Mouse (Mus musculus) lung, adult 2 months (tissue): ENCODE measurements around the gene Ptov1. TPM values are rescaled to one million over a fixed set of nuclear protein-coding genes. Genes with fewer than 3 reads are reported as not detected.

Experiments used
- DNase-seq: peaks from one replicate; pipeline ENCODE4 v3.0.0; 2022
- H3K4me1 ChIP-seq: fragments of 200-500 bp; 2 replicates; pipeline ENCODE4 v1.6.1; 2011; ENCODE audit warnings: low read length; ENCODE audit not compliant: control insufficient read depth, insufficient read depth
- H3K4me3 ChIP-seq: fragments of 200-500 bp; replicated peaks from 2 replicates; pipeline ENCODE3; 2011; ENCODE audit warnings: low read depth, mild to moderate bottlenecking, control low read depth, low read length; ENCODE audit errors: extremely low read depth
- CTCF ChIP-seq: fragments of 200-500 bp; IDR thresholded peaks from 2 replicates; pipeline ENCODE4 v1.5.1; 2011; ENCODE audit warnings: mild to moderate bottlenecking, low read length, control low read depth; ENCODE audit not compliant: insufficient read depth
- POLR2A ChIP-seq: fragments of 200-500 bp; IDR thresholded peaks from 2 replicates; pipeline ENCODE4 v1.6.1; 2011; ENCODE audit warnings: low read depth, mild to moderate bottlenecking, control low read depth, low read length, borderline replicate concordance; ENCODE audit errors: extremely low read depth
- WGBS: fragments of 180-500 bp; shearing (Covaris S2); methylation state at CpG from one replicate; pipeline ENCODE4 v1.1.7; 2018; 5-methylcytosine and 5-hydroxymethylcytosine counted together
- polyA plus RNA-seq: library from polyadenylated mRNA; depleted of rRNA; stranded (reverse); fragments of >200 nt; gene quantifications from 2 replicates; pipeline ENCODE4 v1.2.3, GENCODE M21; 2012

Ptov1 gene
- polyA plus RNA-seq, 1 experiment: 280 TPM

DNA sequence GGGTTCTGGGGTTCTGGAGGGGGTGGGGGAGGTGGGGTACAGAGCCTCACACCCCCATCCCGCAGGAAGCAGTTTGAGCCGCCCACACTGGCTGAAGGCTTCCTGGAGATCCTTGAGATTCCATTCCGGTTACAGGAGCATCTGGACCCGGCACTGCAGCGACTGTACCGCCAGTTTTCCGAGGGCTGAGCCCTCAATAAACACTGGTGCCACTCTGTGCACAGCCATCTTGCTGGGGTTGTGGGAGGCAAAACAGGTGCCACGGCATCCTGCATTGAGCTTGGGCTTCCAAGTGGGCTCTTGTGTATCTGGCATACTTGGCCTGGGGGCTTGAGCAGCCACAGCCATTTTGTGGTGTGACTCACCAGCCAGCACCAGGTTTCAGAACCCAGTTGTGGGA, 7.2 kb downstream of the Ptov1 start:
- Histone ChIP-seq H3K4me1 (peaks cover 26% of the 10 kb centered on the region), H3K4me3 (no peak overlapping the region)
- 53% methylated on average over 8 of the region's 8 CpGs for WGBS
- no peak for DNase-seq
- no peak for TF ChIP-seq POLR2A
- no peak for TF ChIP-seq CTCF

DNA sequence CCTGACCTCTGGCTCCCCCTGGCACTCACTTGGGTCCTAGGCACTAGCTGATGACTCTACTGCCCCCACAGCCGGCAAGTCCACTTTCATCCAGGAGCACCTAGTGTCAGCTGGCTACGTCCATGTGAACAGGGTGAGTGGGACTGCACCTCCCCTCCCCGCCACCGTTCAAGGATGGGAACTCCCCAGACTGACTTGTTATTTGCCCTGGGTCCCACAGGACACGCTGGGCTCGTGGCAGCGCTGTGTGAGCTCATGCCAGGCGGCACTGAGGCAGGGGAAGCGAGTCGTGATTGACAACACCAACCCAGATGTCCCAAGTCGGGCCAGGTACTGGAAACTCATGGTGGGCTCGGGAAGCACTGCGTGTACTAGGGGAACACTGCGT, 8.2 kb downstream of the Ptov1 start:
- WGBS: 79% methylated on average over 14 of the region's 14 CpGs
- H3K4me1 ChIP-seq: peaks cover 16% of the 10 kb centered on the region
- no peak for DNase-seq
- no peak for TF ChIP-seq POLR2A
- TF ChIP-seq CTCF: no peak
- H3K4me3 ChIP-seq: no peak overlapping the region

DNA sequence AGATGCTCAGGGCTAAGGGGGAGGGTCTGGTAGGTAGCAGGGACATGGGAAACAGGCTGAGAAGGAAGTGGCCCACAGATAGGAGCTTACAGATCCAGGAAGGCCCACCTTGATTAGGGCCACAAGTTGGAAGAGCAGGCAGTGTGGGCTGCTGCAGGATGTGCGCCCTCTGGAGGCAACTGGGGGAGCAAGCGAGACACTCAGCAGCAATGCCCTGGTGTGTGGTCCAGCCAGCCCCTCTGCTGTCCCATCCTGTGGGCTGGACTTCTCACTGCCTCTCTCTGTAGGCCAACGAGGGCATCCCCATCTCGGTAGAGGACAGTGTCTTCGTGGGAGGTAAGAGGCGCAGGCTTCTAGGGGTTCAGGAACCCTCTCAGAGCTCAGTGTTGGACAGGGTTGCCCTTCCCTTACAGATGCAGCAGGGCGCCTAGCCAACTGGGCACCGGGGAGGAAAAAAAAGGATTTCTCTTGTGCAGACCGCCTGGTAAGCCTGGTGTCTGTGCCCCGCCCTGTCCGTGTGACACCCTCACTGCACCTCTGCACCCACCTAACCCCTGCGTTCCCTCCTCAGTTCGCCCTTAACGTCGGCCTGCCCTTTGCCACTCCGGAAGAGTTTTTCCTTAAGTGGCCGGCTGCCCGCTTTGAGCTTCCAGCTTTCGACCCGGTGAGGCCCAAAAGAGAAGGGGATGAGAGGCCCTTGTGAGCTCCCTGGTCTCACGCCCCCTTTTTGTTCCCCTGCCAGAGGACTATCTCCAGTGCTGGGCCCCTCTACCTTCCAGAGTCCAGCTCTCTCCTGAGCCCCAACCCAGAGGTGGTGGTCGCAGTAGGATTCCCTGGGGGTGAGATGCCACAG, 8.8 kb downstream of the Ptov1 start:
- WGBS: 44% methylated on average over 22 of the region's 22 CpGs
- H3K4me1 ChIP-seq: peaks cover 11% of the 10 kb centered on the region
- no peak overlapping the region for H3K4me3 ChIP-seq
- peak; percentile 83 for TF ChIP-seq CTCF
- no peak for TF ChIP-seq POLR2A
- DNase-seq: peak; percentile 67

DNA sequence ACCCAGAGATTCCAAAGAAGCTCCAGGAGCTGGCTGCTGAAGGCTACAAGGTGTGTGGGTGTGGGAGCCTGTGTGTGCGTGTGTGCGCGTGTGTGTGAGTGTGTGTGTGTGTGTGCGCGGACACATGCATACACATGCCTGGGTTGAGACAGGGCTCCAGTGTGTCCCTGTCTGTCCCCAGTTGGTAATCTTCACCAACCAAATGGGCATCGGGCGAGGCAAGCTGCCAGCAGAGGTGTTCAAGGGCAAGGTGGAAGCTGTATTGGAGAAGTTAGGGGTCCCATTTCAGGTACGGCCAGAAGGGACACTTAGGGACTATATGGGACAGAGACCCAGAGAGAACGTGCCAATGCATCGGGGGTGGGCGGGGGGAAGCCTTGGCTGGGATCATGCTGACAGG, 9.7 kb downstream of the Ptov1 start:
- TF ChIP-seq POLR2A: no peak
- TF ChIP-seq CTCF: no peak
- H3K4me1 ChIP-seq: peaks cover 10% of the 10 kb centered on the region
- WGBS: 87% methylated on average over 11 of the region's 11 CpGs
- DNase-seq: no peak
- H3K4me3 ChIP-seq: no peak overlapping the region

DNA sequence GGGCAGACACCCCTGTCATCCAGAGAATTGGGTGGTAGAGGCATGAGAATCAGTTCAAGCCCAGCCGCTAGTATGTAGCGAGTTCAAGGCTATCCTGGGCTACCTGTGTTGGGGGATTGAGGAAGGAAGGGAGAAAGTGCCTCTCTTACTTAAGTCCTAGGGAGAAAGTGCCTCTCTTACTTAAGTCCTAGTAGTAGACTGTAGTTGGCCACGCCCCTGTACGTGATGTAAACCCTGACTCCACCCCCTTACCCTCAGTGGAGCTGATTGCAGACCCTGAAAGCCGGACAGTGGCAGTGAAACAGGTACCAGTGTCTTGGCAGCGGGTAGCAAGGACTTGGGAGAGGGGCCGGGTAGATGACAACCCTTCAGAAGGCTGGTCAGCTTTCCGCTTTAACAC, 11.7 kb downstream of the Ptov1 start:
- WGBS: 30% methylated on average over 8 of the region's 8 CpGs
- TF ChIP-seq CTCF (no peak), POLR2A (no peak)
- DNase-seq: no peak

DNA sequence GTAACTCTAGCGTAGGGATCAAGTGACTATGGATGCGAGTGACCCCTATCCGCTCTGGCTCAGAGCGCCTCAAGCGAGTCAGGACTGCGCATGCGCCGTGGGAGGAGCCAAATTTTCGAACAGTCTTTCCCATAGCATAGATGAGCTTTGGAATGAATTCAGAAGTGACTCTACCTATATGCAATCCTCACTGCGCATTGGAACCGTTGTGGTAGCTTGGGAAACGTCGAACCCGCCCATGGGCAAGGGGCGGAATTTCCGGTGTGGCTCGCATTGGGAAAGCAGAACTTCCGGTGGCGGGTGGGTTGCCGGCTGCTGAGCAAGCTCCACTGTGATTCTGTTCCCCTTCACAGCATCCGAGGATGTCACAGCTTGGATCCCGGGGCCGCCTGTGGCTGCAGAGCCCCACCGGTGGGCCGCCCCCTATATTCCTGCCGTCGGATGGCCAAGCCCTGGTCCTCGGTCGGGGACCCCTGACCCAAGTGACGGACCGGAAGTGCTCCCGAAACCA, 12.5 kb downstream of the Ptov1 start, which contains the start of gene Pnkp:
Gene Pnkp (plus strand): TSS at position 98 of the 511 bp plus-strand sequence.
- Histone ChIP-seq H3K4me1 (peaks cover 10% of the 10 kb centered on the region), H3K4me3 (peak within 1 kb of the TSS; percentile 72)
- peak; percentile 85 for DNase-seq
- peak; percentile 66; the same call in 1 of the 2 replicates for TF ChIP-seq POLR2A
- no peak for TF ChIP-seq CTCF
- under 1% methylated on average over 32 of the region's 32 CpGs for WGBS

More for the DNA sequence above, 11.7 kb downstream of the Ptov1 start:
- H3K4me3 ChIP-seq: peak overlapping the region; percentile 15
- peaks cover 10% of the 10 kb centered on the region for H3K4me1 ChIP-seq

DNA sequence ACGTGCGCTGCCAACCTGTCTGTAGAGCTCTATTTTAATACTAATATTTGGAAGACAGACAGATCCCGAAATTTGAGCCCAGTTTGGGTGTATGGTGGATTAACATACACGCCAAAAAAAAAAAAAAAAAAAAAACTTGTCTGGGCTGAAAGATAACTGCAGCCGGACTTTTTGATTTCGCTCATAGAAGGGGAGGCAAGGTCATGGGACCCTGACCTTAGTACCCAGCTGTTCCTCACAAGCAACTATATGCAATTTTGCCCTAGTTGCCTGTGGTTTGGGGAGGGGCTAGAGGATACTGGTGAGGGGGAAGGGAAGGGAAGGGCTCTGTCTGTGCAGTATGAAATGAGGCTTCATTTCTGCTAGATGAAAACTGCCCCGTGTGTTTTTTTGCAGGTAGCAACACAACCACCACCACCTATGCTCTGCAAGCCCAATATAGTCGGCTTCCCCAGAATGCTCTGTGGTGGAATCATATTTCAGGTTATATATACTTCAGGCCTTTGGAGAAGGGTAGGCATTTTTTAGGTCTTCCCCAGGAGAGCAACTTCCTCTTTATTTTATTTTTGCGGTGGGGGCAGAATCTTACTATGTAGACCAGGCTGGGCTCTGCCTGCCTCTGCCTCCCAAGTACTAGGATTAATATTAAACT, 13.2 kb downstream of the Ptov1 start:
- Histone ChIP-seq H3K4me3 (peak overlapping the region; percentile 21), H3K4me1 (peaks cover 10% of the 10 kb centered on the region)
- 49% methylated on average over 9 of the region's 9 CpGs for WGBS
- TF ChIP-seq CTCF (no peak), POLR2A (no peak)
- no peak for DNase-seq

DNA sequence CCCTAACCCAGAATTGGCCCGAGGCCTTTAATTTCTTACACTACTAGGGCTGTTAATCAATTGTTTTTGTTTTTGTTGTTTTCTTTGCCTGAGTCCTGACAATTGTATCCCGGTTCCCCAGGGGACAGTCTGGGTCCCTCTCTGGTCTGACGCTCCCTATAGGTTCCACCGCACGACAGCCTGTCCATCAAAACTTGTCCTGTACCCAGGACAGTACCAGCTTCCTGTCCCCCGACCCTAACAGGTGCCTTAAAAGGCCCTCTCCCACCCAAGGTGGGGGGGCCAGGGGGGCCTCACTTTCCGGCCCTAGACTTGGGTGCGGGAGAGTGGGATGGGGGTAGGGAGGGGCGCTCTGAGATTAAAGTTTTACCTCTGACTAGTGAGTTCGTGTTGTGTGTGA, 14.6 kb downstream of the Ptov1 start:
- peaks cover 15% of the 10 kb centered on the region for H3K4me1 ChIP-seq
- peak overlapping the region; percentile 84 for H3K4me3 ChIP-seq
- TF ChIP-seq POLR2A (no peak), CTCF (no peak)
- WGBS: 30% methylated on average over 10 of the region's 10 CpGs
- DNase-seq: no peak

DNA sequence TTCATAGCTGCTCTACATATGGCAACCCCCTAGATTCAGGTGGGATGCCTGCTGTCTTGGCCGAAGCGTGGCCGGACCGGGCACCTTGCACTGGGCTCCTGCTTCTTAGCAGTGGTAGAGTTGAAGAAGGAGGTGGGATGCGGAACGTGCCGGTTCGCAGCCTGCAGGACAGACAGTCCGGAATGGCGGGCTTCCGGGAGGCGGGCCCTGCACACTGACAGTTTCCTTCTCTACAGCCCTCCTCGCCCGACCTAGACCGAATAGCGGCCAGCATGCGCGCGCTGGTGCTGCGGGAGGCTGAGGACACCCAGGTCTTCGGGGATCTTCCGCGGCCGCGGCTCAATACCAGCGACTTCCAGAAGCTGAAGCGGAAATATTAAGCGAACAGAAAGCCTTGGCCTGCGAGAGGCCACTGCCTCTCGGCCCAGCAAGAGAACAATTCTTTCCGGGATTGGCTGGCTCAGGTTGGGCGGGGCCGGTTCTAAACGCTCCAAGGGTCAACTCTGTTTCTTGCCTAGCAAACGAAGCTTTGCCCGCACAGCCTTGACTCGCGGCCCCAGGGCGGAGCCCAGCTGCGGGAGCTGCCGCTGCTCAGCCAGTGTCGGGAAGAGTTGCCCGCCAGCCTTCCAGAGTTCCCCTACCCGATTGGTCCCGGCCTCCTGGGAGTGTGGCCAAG, 15.1 kb downstream of the Ptov1 start:
- Histone ChIP-seq H3K4me3 (peak overlapping the region; percentile 84), H3K4me1 (peaks cover 15% of the 10 kb centered on the region)
- under 1% methylated on average over 45 of the region's 45 CpGs for WGBS
- DNase-seq: peak; percentile 89
- TF ChIP-seq CTCF (no peak), POLR2A (peak; percentile 72; the same call in 1 of the 2 replicates)

DNA sequence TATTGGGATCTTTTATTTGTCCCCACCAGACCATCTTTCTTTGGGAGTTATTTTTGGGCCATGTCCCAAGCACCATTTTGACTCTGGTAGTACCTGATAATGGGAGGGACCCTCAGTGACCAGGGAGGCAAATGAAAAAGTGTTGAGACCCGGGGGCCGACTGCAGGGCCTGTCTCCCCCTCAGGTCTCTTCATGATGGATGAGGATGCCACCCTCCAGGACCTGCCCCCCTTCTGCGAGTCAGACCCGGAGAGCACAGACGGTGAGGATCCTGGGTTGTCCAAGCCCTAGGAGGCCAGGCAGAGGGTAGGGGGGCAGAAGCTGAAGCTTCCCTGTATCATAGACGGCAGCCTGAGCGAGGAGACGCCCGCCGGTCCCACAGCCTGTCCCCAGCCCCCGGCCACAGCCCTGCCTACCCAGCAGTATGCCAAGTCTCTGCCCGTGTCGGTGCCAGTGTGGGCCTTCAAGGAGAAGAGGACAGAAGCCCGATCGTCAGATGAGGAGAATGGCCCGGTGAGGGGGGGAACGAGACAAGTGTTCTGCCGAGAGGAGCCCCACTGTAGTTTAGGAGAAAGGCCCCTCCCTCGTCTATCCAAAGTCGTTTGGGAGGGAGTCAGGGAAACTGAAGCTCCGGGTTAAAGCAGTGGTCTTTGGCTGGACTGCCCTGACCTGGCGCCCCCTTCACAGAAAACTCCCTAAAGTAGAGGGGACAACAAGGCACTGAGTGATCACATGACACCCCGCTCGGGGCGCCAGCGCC, 15.8 kb downstream of the Ptov1 start:
- TF ChIP-seq CTCF: no peak
- TF ChIP-seq POLR2A: no peak
- 14% methylated on average over 26 of the region's 26 CpGs for WGBS
- H3K4me3 ChIP-seq: peak overlapping the region; percentile 84
- DNase-seq: no peak
- H3K4me1 ChIP-seq: peaks cover 15% of the 10 kb centered on the region
